ENCODE assay signal across 7 mouse cellular contexts in genomic region chr10:67115666-67116091, GRCm38 (mm10). TPM values are rescaled to one million over a fixed set of nuclear protein-coding genes. Genes with fewer than 3 reads are reported as not detected.
A peak's percentile ranks its signal among the peaks of the same experiment; 100 is the strongest.
DNase-seq lines count a peak whose midpoint lies in the region; ATAC-seq and TF ChIP-seq lines count a peak whose summit lies in the region.

No protein-coding gene starts in this region.

- H3K27me3 ChIP-seq in liver, adult 2 months (ENCODE audit: control insufficient read depth, insufficient read depth, low read length) = no peaks in the 10 kb centered on the region
- H3K27me3 ChIP-seq in forebrain, embryonic 14.5 days (replicated peaks; ENCODE audit: control insufficient read depth, insufficient read depth, low read length) = no peaks in the 10 kb centered on the region
- no peaks in the 10 kb centered on the region for H3K27me3 ChIP-seq in hindbrain, embryonic 15.5 days
- H3K27me3 ChIP-seq in midbrain, embryonic 14.5 days (ENCODE audit: control insufficient read depth, insufficient read depth, low read length) = no peaks in the 10 kb centered on the region

- WGBS in liver, adult 2 months = 35% methylated on average over 5 of the region's 5 CpGs
- 13% methylated on average over 5 of the region's 5 CpGs for WGBS in forebrain, embryonic 14.5 days
- 42% methylated on average over 5 of the region's 5 CpGs for WGBS in hindbrain, embryonic 15.5 days
- WGBS in midbrain, embryonic 14.5 days = 38% methylated on average over 5 of the region's 5 CpGs

- H3K27ac ChIP-seq in liver, adult 2 months (replicated peaks; ENCODE audit: insufficient read depth, low read depth, low read length) = no peak overlapping the region
- H3K27ac ChIP-seq in forebrain, embryonic 14.5 days (ENCODE audit: low read depth, low read length) = peak overlapping the region; percentile 58; the same call in 1 of the 2 replicates
- H3K27ac ChIP-seq in hindbrain, embryonic 15.5 days (replicated peaks) = peak overlapping the region; percentile 60
- H3K27ac ChIP-seq in midbrain, embryonic 14.5 days (replicated peaks; ENCODE audit: low read depth, low read length) = peak overlapping the region; percentile 16; the same call in 1 of the 2 replicates

- TF ChIP-seq POLR2A in liver, adult 2 months (IDR thresholded peaks at IDR 0.05; ENCODE audit: extremely low read depth, insufficient read depth, low read length) = no peak

- ATAC-seq in forebrain, embryonic 14.5 days = peak; percentile 60
- ATAC-seq in hindbrain, embryonic 15.5 days (ENCODE audit: low FRiP score, low read depth) = no peak
- no peak for ATAC-seq in midbrain, embryonic 14.5 days (ENCODE audit: low FRiP score, low TSS enrichment)

- peak; percentile 60 for DNase-seq in liver, adult 2 months (ENCODE audit: extremely low read depth, low read depth, low spot score)
- no peak for DNase-seq in liver
- DNase-seq in forebrain, embryonic 14.5 days (ENCODE audit: low spot score) = peak; percentile 43
- no peak for DNase-seq in midbrain, embryonic 14.5 days
- no peak for DNase-seq in natural killer cell, adult 2 months (ENCODE audit: low spot score in 2 of 2)
- no peak for DNase-seq in testis, postnatal 10 days (ENCODE audit: low spot score)

- H3K4me2 ChIP-seq in forebrain, embryonic 14.5 days (ENCODE audit: low read length) = no peak overlapping the region
- no peak overlapping the region for H3K4me2 ChIP-seq in hindbrain, embryonic 15.5 days
- no peak overlapping the region for H3K4me2 ChIP-seq in midbrain, embryonic 14.5 days (ENCODE audit: low read length)

- H3K9me3 ChIP-seq in forebrain, embryonic 14.5 days (replicated peaks; ENCODE audit: control insufficient read depth, low read length) = no peaks in the 10 kb centered on the region
- no peaks in the 10 kb centered on the region for H3K9me3 ChIP-seq in hindbrain, embryonic 15.5 days
- H3K9me3 ChIP-seq in midbrain, embryonic 14.5 days (ENCODE audit: control insufficient read depth, low read length) = no peaks in the 10 kb centered on the region

- H3K9ac ChIP-seq in liver, adult 2 months (ENCODE audit: low read depth, low read length) = no peak overlapping the region
- H3K9ac ChIP-seq in forebrain, embryonic 14.5 days (ENCODE audit: low read length) = no peak overlapping the region
- H3K9ac ChIP-seq in hindbrain, embryonic 15.5 days = no peak overlapping the region
- H3K9ac ChIP-seq in midbrain, embryonic 14.5 days (replicated peaks; ENCODE audit: low read length) = no peak overlapping the region

- no peak overlapping the region for H3K4me3 ChIP-seq in liver, adult 2 months (ENCODE audit: insufficient read depth, low read depth, low read length)
- no peak overlapping the region for H3K4me3 ChIP-seq in forebrain, embryonic 14.5 days (ENCODE audit: low read depth, low read length)
- H3K4me3 ChIP-seq in hindbrain, embryonic 15.5 days = no peak overlapping the region
- H3K4me3 ChIP-seq in midbrain, embryonic 14.5 days (replicated peaks; ENCODE audit: low read depth, low read length) = no peak overlapping the region

- TF ChIP-seq CTCF in liver, adult 2 months (IDR thresholded peaks at IDR 0.05; ENCODE audit: low read depth, low read length) = no peak

- no peaks in the 10 kb centered on the region for H3K36me3 ChIP-seq in liver, adult 2 months (ENCODE audit: control insufficient read depth, insufficient read depth, low read length)
- no peaks in the 10 kb centered on the region for H3K36me3 ChIP-seq in forebrain, embryonic 14.5 days (ENCODE audit: control insufficient read depth, insufficient read depth, low read length)
- no peaks in the 10 kb centered on the region for H3K36me3 ChIP-seq in hindbrain, embryonic 15.5 days
- H3K36me3 ChIP-seq in midbrain, embryonic 14.5 days (ENCODE audit: control insufficient read depth, insufficient read depth, low read length) = no peaks in the 10 kb centered on the region

- H3K4me1 ChIP-seq in liver, adult 2 months (ENCODE audit: control insufficient read depth, insufficient read depth, low read length) = peaks cover 21% of the 10 kb centered on the region
- H3K4me1 ChIP-seq in forebrain, embryonic 14.5 days (ENCODE audit: control insufficient read depth, insufficient read depth, low read length) = peaks cover 16% of the 10 kb centered on the region
- peaks cover 51% of the 10 kb centered on the region for H3K4me1 ChIP-seq in hindbrain, embryonic 15.5 days (replicated peaks)
- H3K4me1 ChIP-seq in midbrain, embryonic 14.5 days (ENCODE audit: control insufficient read depth, insufficient read depth, low read length) = peaks cover 30% of the 10 kb centered on the region

- H3K79me2 ChIP-seq in liver, adult 2 months (ENCODE audit: control insufficient read depth, insufficient read depth, low read length) = peaks cover 56% of the 10 kb centered on the region

RNA-seq across cellular contexts. Expression of gene Reep3, which starts 18.9 kb away (rescaled TPM):
- total RNA-seq in liver, adult 2 months (2014; rRNA removed) = 36.1 and 38.8 TPM in 2 replicates
- polyA plus RNA-seq in liver, adult 2 months (2012; rRNA removed) = 21.6 and 24.8 TPM in 2 replicates
- polyA plus RNA-seq in forebrain, embryonic 14.5 days (2014; fragmentation: Nextera tagmentation; extraction: Ambion mirVana) = 26.7 and 28.6 TPM in 2 replicates
- polyA plus RNA-seq in hindbrain, embryonic 15.5 days (2015; fragmentation: Nextera tagmentation; extraction: Ambion mirVana) = 32.8 and 36.2 TPM in 2 replicates
- 30.5 and 35.5 TPM in 2 replicates for polyA plus RNA-seq in midbrain, embryonic 14.5 days (2014; fragmentation: Nextera tagmentation; extraction: Ambion mirVana)

RNA-seq across cellular contexts. Expression of gene Jmjd1c, which starts 19.8 kb away (rescaled TPM):
- 44.8 and 48.3 TPM in 2 replicates for total RNA-seq in liver, adult 2 months (2014; rRNA removed)
- polyA plus RNA-seq in liver, adult 2 months (2012; rRNA removed) = 5.7 and 5.8 TPM in 2 replicates
- polyA plus RNA-seq in forebrain, embryonic 14.5 days (2014; fragmentation: Nextera tagmentation; extraction: Ambion mirVana) = 35.1 and 42.9 TPM in 2 replicates
- 51.0 and 53.9 TPM in 2 replicates for polyA plus RNA-seq in hindbrain, embryonic 15.5 days (2015; fragmentation: Nextera tagmentation; extraction: Ambion mirVana)
- polyA plus RNA-seq in midbrain, embryonic 14.5 days (2014; fragmentation: Nextera tagmentation; extraction: Ambion mirVana) = 54.4 and 56.4 TPM in 2 replicates

Comparison
In these comparisons a context has a peak if more than half of its experiments do, and no peak if none do; other contexts are left out.
1. DNase-seq: peak in liver, adult 2 months (single experiment) and forebrain, embryonic 14.5 days (single experiment); none in liver (single experiment), midbrain, embryonic 14.5 days (single experiment), natural killer cell, adult 2 months (0 of 2) and testis, postnatal 10 days (single experiment).